Mouse (Mus musculus) thymus, postnatal 4 days (tissue): ENCODE measurements at regions not wholly inside any gene's neighbourhood (a gene's known extent, or its start where the extent isn't known, plus 50 kb on each side); places are given as distances from the start of the nearest gene placed in this dataset.

Experiments
- DNase-seq: peaks from one replicate; pipeline ENCODE4 v3.0.0; 2021

DNA sequence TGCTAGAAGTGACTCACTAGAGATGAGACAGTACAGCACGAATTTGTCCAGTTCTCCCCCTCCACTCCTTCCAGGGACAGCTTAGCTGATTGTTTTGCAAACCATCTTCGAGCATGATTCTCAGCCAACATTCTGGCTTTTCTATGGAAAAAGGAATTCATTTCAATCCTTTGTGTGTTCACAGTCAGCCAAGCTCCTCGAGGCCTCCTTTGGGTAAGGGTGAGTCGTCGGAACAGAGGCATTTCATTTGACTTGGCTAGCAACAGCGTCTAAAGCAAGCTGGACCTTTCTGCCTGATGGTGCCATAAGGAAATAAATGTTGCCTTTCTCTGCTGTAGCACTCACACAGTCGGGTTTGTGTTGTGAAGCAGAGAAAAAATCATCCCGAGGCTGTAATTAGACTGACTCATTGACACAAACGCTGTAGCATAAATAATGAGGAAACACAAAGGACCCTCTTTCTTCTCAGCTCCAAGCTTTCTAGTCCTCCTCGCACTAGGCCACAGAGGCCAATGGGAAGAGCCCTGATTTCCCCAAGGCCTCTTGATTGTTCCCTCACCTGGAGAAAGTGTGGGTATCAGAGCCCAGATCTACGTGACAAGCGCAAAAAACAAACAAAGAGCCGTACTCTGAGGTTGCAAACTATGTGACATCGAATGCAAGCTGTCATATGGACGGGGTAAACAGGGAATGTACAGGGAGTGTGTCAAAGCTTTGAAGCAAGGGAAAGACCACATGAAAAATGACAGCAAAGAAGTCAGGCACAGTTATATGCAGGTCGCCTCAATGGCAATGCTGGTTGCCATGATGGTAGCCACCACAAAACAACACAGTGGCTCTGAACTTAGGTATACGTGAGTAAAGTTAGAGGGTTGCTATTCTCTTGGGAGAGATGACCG, 232.3 kb downstream of the Rnd3 start:
- DNase-seq: no peak

DNA sequence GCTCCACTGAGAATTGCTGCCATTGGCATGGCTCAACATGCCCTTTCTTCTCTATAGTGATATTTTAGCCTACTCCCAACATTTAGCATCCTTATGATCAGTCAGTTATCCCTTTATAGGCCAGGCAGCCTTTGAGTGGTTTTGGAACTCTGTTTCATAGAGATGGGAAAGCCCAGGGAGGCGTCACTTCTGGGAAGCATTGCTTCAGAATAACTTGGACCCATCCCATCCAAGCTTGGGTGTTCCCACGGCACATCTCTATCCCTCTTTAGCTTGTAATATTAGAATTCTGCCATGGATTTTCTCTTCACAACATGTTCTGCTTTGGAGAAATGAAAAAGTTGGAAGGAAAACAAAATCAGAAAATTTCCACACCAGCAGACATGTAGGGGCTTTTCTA, 233.8 kb downstream of the Rnd3 start:
- no peak for DNase-seq

DNA sequence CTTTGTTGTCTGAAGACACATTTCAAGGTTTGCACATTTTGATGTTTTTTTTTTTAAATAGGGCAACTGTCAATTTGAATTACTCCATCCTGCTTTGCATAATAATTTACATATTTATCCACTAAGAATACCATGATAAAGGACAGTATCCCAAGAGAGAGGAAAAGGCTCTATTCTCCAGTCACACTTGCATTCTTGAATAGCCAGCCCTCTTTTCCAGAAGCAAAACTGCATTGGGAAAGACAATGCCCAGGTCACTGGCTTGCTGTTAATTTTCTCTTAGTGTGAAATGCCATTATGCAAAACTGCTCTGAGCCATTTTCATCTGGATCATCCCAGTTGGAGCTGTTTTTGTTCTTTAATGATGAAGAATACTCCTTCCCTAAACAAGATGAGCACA, 234.7 kb downstream of the Rnd3 start:
- no peak for DNase-seq

DNA sequence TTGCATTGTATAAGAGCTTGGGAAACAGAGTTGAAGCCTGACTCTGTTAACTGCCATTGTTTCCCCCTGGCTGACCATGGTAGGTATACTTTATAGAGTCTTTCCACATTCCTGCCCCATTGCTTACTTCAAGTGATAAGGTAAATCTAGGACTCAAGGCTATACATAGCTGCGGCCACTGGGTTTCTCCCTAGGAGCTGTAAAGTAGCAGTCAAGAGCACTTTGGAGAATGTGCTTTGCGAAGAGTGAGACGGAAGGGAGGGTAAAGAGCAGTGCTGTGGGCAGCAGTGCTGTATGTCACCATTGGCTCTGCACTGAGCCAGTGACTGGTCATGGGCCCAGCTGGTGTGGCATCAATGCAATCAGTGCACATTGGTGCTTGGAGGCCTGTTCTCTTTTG, 240.1 kb downstream of the Rnd3 start:
- no peak for DNase-seq

DNA sequence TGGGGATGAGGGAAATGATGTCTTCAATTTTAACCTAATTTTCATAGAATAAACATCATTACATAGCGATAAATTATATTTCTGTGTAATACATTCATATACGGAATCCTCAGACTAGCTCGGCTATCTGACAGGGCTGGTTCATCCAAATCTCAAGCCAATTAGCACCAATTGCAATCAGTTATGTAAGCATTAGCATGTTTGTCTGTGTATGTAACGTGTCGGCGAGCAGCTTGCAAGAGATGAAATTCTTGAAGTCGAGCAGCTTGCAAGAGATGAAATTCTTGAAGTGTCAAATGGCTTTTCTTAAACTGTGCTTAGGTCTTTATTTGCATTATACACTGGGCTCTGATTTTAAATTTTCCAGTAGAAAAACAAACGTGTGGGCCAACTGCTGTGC, 246.2 kb downstream of the Rnd3 start:
- DNase-seq: no peak

DNA sequence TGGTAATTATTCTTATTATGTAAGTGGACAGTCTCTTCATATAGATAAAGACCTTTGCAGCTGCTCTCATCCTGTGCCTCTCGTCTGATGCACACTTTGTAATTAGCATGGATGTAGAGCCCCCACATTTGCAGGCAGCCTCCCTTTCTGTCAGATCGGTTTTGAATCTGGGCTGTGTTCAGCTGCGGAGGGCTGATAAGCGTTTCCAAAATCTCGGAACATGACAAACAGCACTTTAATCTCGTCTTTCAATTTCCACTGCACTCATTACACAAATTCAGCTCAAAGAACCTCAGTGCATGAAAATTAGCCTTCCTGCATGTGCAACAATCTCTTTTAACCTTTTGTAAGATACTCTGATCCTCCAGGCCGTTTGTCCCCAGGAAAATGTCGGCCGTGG, 246.7 kb downstream of the Rnd3 start:
- DNase-seq: no peak

DNA sequence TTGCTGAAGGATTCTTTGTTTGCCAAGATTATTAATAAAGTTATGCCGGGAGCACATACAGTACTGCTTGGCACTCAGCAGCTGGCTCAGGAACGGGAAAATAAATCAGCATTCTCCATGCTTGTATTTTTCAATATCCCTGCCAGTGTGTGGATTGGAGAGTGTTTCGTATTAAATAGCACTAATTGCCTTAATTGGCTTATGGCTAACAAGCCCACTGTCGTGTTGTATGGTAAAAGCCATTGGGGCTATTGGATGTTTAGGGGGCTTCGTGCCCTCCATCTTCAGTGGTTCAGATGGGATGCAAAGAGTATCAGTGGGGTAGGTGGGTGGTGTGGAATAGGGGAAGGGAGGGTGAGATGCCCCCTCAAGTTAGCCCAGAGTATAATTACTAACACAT, 259.9 kb downstream of the Rnd3 start:
- no peak for DNase-seq

DNA sequence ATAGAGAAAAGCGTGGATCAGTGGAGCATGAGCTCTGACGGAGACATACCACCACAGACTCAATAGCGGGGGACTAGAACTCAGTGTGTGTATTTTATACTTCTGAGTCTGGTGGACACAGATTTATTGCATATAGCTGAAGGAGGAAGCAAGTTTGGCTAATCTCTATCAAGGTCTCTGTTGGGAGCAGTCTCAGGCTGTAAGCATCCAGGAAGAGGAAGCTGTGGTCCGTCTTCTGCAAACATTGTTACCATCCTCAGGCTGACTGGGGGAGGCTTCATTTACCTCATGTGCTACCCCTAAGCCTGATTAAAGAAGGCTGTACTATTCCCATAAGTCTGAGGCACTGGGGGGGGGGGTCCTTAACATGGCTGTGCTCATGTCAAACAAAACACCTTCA, 261.0 kb downstream of the Rnd3 start:
- no peak for DNase-seq

DNA sequence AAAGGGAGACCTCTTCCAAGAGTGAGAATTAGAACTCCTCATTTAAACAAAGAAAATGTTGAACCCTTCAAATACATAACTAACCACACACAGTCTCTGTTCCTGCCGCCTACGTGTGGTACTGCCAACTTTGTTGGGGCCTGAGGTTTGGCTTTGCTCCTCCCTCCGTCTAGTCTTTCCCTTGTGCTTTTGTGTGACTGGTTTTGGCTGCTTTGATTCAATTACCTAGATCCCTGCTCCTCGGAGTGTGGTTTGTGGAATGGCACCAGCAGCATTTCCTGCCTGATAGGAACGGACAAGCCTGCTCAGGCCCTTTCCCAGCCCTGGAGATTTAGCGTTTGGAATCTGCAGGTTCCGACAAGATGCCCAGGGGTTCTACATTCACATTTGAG, 263.0 kb downstream of the Rnd3 start:
- no peak for DNase-seq

DNA sequence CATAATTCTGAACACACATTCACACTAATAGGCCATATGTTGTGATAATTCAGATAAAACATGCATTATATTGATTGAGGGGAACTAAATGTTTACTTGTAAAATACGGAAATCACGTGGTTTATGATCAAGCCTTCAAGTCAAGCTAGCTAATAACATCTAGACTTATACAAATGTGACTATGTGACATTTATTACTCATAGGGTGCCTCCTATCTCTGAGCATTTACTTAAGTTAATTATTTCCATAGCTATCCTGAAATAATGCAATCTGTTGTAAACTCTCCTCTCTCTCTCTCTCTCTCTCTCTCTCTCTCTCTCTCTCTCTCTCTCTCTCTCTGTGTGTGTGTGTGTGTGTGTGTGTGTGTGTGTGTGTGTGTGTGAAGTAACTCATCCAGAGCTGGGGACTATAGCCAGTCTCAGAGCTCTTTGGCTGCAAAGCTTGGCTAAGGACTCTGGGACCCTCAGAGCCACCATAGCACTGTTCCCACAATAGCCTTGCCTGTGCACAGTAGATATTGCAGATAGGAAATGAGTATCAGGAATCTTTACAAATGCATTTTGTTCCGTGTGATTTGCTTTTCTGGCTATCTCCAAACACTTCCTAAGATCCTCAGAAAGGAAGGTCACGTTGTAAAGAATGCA, 263.5 kb downstream of the Rnd3 start:
- no peak for DNase-seq

DNA sequence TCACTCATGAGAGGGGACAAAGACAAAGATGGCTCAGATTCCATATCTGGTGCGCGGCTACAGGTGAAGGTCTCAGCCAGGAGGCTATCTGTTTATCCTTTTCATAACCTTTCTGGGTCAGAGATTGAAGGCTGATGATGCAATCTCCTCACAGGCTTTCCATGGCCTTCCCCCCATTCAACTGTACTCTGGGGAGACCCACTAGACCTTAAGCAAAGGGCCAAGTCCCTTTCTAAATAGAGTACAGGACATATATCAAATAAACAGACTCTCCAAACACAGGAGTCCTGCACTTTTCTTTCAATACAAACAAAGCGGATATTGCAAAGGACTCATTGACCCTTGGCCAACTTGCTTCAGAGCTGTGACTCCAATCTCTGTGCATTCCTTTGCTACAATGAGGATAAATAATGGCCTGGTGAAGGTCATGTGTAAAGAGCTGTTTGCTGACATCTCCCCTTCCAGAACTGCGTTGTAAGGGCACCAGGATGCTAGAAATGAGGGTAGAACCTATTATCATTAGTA, 267.3 kb downstream of the Rnd3 start:
- DNase-seq: no peak

DNA sequence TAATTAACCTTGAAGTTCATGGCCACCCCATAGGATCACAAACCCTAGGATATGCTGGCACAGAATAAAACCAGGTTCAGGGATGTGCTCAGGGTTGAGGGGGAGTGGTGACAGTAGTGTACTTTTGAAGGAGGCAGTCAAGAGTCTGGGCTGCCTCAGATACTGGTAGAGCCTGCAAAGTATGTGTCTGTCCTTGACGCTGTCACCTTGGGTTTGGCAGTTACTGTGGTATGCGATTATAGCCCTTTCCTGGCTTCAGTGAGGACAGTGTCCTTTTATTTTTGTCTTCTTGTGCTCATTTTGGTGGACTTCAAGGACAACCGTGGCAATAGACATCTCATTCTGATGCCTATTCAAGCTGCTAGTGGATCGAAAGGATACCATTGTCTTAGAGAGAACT, 268.1 kb downstream of the Rnd3 start:
- no peak for DNase-seq

DNA sequence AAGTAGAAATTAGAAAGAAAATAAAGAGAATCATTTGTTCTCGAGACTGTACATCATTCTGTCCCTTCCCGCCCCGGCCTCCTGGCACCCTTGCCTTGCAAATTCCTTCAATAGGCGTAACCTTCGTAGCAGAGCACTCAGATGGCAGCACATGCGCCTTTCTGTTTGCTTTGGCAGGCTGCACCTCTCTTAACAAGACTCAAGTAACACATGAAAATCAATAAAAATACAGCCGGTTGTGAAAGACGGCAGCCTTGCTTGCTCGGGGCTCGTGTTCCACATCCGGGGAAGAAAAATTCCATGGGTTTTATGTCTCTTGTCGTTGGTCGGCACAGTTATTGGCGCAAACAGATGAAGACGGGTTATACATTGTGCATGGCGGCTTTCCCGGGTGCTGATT, 271.2 kb downstream of the Rnd3 start:
- no peak for DNase-seq

DNA sequence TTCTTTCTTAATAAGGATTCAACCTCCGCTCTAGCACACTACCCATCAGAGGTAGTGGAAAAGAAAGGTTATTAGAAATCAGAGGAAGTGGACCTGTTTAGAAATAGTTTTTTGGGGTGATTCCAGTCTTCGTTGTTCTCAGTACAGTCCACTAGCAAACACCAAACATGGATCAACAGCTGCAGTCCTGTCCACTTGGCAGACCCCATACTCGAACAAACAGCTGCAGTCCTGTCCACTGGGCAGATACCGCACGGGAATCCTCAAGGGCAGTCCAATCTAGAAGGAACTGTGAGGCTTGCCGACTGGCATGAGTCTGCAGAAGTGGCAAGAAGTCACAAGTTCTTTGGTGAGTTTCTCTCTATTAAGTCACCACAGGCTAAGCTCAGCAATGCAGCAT, 273.8 kb downstream of the Rnd3 start:
- DNase-seq: no peak

DNA sequence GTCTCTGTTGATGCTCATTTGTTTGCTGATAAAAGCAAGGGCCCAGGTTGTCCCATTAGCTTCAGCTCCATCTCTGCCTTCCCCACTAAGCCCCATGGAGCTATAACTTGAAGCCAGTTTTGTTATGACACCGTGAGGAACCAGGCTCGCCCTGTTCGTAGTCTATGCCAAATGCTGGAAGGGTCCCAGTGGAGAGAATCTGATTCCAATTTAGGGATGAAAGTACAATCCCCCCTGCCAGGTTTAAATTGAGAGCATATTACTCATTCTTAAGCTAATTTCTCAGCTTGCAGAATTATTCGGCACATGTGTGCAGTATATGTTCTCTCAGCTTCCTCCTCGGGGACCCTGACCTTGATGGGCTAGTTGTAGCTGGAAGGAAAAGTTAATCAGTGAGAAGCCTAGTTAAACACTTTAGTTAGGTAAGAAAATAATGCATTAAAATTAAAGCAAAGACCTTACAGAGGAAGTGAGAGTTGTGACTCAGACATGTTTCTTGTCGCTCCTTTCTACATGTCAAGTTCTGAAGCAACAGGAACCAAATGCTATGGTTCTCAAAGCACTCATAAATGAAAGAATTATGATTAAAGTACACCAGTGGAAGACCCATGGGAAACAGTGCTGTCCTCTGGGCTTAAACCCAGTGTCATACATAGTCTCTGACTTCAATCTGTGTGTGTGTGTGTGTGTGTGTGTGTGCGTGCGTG, 295.2 kb downstream of the Rnd3 start:
- DNase-seq: no peak

DNA sequence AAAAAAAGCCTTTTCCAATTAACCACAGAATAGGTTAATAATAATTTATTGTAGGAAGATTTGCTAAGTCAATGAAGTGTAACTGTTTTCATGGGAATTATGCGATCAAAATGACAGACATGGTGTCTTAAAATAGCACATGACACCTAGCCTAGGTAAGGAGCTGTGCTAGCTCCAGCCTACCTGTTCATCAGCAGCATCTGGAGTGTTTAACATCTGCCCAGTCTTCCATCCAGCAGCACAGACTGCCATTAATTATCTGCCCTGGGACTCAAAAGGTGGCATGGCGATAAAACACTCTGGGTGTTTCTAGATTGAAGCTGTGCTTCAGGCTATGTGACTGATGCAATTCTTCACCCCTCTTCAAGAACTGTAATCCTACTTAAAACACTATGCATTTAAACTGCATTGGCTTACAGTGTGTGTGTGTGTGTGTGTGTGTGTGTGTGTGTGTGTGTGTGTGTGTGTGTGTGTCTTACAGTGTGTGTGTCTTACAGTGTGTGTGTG, 296.4 kb downstream of the Rnd3 start:
- DNase-seq: no peak

DNA sequence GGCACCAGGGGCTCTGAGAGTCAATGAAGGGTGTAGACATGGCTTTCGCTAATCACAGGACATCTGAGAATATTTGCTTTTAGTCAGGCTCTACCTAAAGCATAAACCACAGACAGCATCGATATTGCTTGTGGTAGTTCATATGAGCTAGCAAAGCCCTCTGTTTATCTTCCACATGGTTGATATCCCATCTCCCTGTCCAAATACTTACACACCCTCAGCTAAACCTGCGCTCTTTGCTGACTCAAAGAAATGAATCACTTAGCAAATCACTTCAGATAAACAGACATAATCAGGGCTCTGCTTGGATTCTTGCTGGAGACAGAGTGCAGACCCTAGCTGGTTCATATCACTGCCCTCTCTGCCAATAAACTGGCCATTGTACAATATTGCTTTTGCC, 298.8 kb downstream of the Rnd3 start:
- no peak for DNase-seq

DNA sequence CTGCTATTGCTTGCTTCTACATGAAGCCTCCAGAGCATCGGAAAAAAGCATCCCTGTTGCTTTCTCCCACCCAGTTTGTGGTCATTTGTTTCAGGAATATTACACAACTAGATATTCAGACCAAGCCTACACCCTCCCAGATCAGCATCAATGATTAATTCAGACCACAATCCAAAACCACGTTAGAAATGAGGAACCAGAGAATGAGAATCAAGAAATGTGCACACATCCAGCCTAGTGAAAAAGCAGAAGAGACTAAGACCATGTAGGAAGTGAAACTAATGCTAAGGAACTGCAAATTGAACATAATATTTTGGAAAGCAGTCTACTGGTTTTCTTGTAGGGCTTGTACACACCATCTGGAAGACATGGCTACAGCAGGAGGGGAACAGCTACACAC, 307.0 kb downstream of the Rnd3 start:
- no peak for DNase-seq

DNA sequence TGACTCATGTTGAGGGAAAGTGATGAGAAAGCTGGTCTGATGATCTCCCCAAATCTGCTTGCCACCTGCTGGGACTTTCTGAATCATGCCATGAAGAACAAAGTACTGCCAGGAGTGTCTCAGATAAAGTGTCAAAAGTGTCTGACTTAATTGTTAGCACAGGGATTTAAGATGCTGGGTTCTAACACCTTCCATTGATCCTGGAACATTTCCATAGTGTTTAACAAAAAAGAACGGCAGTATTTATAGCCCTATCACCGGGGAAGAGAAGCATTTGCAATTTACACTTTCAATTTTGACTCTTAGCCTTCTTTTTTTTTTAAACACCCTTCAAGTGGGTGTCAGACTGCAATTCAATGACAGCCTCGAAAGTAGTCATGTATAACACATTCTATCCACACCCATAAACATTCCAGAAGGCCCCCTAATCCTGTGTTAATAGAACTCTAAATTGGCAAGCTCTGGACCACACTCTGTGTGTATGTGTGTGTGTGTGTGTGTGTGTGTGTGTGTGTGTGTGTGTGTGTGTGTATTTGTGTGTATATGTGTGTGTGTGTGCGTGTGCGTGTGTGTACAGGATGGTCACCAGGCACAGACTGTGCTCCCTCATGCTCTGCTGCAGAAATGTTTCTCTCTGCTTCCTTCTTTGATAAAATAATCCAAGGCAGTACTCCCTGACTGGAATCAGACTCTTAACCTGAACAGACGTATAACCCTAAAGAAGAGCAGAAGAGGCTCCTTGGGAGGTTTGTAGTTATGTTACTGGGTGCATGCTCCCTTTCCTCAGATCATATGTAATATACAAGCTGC, 313.2 kb downstream of the Rnd3 start:
- no peak for DNase-seq

DNA sequence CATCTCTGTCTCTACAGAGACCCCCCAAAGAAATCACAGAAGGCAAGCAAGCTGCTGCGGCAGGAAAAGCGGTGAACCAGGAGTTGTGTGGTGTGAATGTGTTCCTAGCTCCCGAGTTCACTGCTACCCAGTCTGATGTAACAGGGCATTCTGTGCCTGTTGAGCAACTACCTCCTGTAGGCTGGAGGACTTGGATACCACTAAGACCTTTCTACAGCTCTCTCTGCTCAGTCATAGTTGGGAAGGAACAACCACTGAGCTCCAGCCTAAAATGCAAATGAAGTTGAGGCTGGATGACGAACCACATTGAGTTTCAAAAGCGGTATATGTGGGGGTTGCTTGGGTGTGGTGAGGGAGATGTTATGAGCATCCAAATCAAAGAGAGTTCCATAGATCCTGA, 315.1 kb downstream of the Rnd3 start:
- no peak for DNase-seq

DNA sequence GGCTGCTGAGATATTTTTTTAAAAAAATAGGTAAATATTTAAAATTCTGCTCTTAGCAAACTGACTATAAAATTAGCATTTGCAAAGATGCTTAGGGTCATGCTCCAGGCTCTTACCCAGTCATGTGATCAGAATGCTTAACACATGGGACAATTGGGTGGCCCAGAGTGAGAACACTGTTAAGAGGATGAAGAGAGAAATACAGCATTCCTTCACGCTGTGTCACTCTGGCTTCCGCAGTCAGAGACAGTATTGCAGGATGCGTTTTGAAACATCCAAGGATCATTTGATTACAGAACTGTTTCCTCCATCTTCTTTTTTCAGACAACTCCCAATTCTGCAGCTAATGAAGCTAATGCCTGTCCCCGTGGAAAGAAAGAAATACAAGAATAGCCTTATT, 316.4 kb downstream of the Rnd3 start:
- no peak for DNase-seq

DNA sequence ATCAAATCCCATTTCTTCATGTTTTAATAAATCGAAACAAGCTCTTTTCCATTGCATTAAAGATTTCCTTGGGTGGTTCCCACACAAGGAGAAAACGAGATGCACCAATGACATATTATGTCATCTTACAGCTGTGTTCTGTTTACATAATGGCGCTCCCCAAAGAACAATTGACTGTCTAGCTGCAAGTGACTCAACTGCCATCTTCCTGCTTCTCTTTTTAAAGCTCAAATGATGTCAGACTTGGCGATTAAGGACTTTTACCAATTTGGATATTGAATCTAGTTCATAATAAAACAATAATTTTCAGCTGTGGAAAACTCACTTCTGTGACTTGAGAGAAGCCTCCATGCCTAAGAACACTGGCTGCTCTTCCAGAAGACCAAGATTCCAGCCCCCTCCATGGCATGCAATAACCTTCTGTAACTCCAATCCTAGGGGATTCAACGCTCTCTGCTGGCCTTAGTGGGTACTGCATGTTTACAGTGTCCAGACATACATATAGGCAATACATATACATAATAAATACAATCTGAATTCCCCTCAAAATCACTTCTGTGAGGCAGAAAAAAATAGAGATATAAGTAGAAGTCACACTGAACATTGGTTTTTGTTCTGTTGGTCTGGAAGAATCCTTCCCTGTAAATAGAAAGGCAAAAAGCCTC, 318.7 kb downstream of the Rnd3 start:
- DNase-seq: peak; percentile 45
